Mouse (Mus musculus) urinary bladder, postnatal 25 days (tissue): Measurements from ENCODE around the gene Runx1.

Source experiments
- DNase-seq: peaks from one replicate; pipeline ENCODE4 v3.0.0; 2022; ENCODE audit warnings: low spot score

The Runx1 gene

GRCm38 (mm10) chr16:92825908-92826650, at the start of gene Runx1:
Gene Runx1 (minus strand): TSS chr16:92826149.
- no peak for DNase-seq

GRCm38 (mm10) chr16:92874015-92874414, 48.1 kb upstream of the Runx1 start:
- DNase-seq = no peak

GRCm38 (mm10) chr16:92871728-92872127, 45.8 kb upstream of the Runx1 start:
- DNase-seq = no peak

GRCm38 (mm10) chr16:92868550-92868949, 42.6 kb upstream of the Runx1 start:
- no peak for DNase-seq

- DNase-seq = no peak
These were observed 41.4 kb upstream of the Runx1 start for GRCm38 (mm10) chr16:92867261-92867935.

GRCm38 (mm10) chr16:92865314-92865713, 39.4 kb upstream of the Runx1 start:
- no peak for DNase-seq

GRCm38 (mm10) chr16:92864191-92864590, 38.2 kb upstream of the Runx1 start:
- no peak for DNase-seq

GRCm38 (mm10) chr16:92863179-92863578, 37.2 kb upstream of the Runx1 start:
- DNase-seq = no peak

GRCm38 (mm10) chr16:92862430-92862829, 36.5 kb upstream of the Runx1 start:
- no peak for DNase-seq

GRCm38 (mm10) chr16:92861571-92861970, 35.6 kb upstream of the Runx1 start:
- no peak for DNase-seq

- no peak for DNase-seq
These were observed 34.7 kb upstream of the Runx1 start for GRCm38 (mm10) chr16:92860649-92861048.

GRCm38 (mm10) chr16:92856779-92857178, 30.8 kb upstream of the Runx1 start:
- DNase-seq = no peak

GRCm38 (mm10) chr16:92852276-92852675, 26.3 kb upstream of the Runx1 start:
- no peak for DNase-seq

- DNase-seq = no peak
These were observed 24.5 kb upstream of the Runx1 start for GRCm38 (mm10) chr16:92850416-92850815.

- DNase-seq = no peak
These were observed 21.9 kb upstream of the Runx1 start for GRCm38 (mm10) chr16:92847762-92848300.

GRCm38 (mm10) chr16:92845244-92846225, 19.6 kb upstream of the Runx1 start:
- no peak for DNase-seq

GRCm38 (mm10) chr16:92838709-92839108, 12.8 kb upstream of the Runx1 start:
- no peak for DNase-seq

- no peak for DNase-seq
These were observed 5.4 kb upstream of the Runx1 start for GRCm38 (mm10) chr16:92831341-92831740.

GRCm38 (mm10) chr16:92830479-92830878, 4.5 kb upstream of the Runx1 start:
- DNase-seq = no peak

GRCm38 (mm10) chr16:92828308-92828862, 2.4 kb upstream of the Runx1 start:
- no peak for DNase-seq

GRCm38 (mm10) chr16:92827663-92828307, 1.8 kb upstream of the Runx1 start:
- no peak for DNase-seq
